Mouse (Mus musculus) myocyte (in vitro differentiated cells): Measurements from ENCODE around the gene Epb42.

Source experiments
- CEBPB ChIP-seq: IDR thresholded peaks from 2 replicates; pipeline ENCODE4 v1.6.1; 2011; ENCODE audit warnings: mild to moderate bottlenecking, moderate library complexity; ENCODE audit not compliant: poor library complexity, insufficient read depth, severe bottlenecking
- E2F4 ChIP-seq: IDR thresholded peaks from one replicate; pipeline ENCODE4 v1.6.1; 2011; ENCODE audit warnings: mild to moderate bottlenecking, control low read depth, moderate library complexity; ENCODE audit not compliant: insufficient read depth
- MAX ChIP-seq: IDR thresholded peaks from one replicate; pipeline ENCODE4 v1.6.1; 2011; ENCODE audit warnings: low read depth, mild to moderate bottlenecking, control low read depth
- MYOD1 ChIP-seq, 3 experiments: IDR thresholded peaks; one replicate each; pipeline ENCODE4 v1.6.1; 2011; ENCODE audit warnings: control low read depth in 2 of 3, low read depth in 2 of 3, mild to moderate bottlenecking in 2 of 3, moderate library complexity in 1 of 3; ENCODE audit not compliant: insufficient read length in 2 of 3, control insufficient read depth in 1 of 3
- POLR2A ChIP-seq: IDR thresholded peaks from one replicate; pipeline ENCODE4 v1.6.1; 2011; ENCODE audit warnings: low read depth, mild to moderate bottlenecking, control low read depth, moderate library complexity; ENCODE audit not compliant: insufficient read length
- POLR2AphosphoS2 ChIP-seq: IDR thresholded peaks from one replicate; pipeline ENCODE4 v1.6.1; 2011; ENCODE audit warnings: low read depth, control low read depth; ENCODE audit not compliant: insufficient read length
- SRF ChIP-seq: IDR thresholded peaks from one replicate; pipeline ENCODE4 v1.6.1; 2011; ENCODE audit warnings: low read depth; ENCODE audit not compliant: control insufficient read depth, insufficient read length
- TCF12 ChIP-seq: IDR thresholded peaks from one replicate; pipeline ENCODE4 v1.6.1; 2011; ENCODE audit warnings: mild to moderate bottlenecking, control low read depth; ENCODE audit not compliant: poor library complexity, insufficient read depth, severe bottlenecking
- TCF3 ChIP-seq: IDR thresholded peaks from one replicate; pipeline ENCODE4 v1.6.1; 2011; ENCODE audit warnings: low read depth, control low read depth; ENCODE audit not compliant: insufficient read length
- USF1 ChIP-seq: IDR thresholded peaks from one replicate; pipeline ENCODE4 v1.6.1; 2011; ENCODE audit warnings: low read depth, mild to moderate bottlenecking, control low read depth, moderate library complexity

DNA sequence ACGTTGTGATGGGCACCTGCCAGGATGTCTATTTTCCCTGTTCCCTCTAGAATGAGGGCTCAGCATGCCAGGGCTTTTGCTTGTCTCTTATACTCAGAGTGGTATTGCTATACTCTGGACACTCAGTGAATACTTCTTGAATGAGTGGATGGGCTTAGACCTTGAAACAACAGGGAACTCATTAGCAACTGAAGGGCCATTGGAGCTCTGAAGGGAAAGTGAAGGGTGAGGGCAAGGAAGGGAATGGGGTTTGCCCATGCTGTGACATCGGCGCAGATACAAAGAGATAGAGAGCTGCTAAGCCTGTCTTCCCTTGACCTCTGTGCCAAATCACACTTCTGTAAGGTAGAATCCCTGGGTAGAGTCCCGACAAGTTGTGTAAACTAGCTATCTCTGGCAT, 8.8 kb upstream of the Epb42 start:
- TF ChIP-seq POLR2A (no peak), E2F4 (no peak), USF1 (no peak), TCF12 (no peak), CEBPB (no peak), MAX (no peak), POLR2AphosphoS2 (no peak), TCF3 (no peak), SRF (no peak), MYOD1 (IDR thresholded peaks at IDR 0.05; ENCODE audit: control insufficient read depth in 1 of 3, insufficient read length in 2 of 3, low read depth in 2 of 3) (no peak)
